Mouse (Mus musculus) neural tube, embryonic 13.5 days (tissue): ENCODE data around the gene Pax5. TPM values are rescaled to one million over a fixed set of nuclear protein-coding genes. Genes with fewer than 3 reads are reported as not detected.
A peak's percentile ranks its signal among the peaks of the same experiment; 100 is the strongest.

Source experiments
- ATAC-seq: fragments of 200-750 bp; cut with Nextera tagmentation; 2 replicates; pipeline ENCODE4 v1.8.0; 2017; ENCODE audit warnings: low read depth, mild to moderate bottlenecking, moderate TSS enrichment, moderate library complexity
- H3K27ac ChIP-seq: fragments of 300-500 bp; sonication (generic); replicated peaks from 2 replicates; pipeline ENCODE4 v1.5.1; 2015; ENCODE audit warnings: moderate library complexity, mild to moderate bottlenecking, inconsistent platforms
- H3K27me3 ChIP-seq: fragments of 300-500 bp; sonication (generic); 2 replicates; pipeline ENCODE4 v1.6.1; 2015; ENCODE audit warnings: mild to moderate bottlenecking, inconsistent platforms
- H3K36me3 ChIP-seq: fragments of 300-500 bp; sonication (generic); 2 replicates; pipeline ENCODE4 v1.6.1; 2015; ENCODE audit warnings: mild to moderate bottlenecking, inconsistent platforms
- H3K4me1 ChIP-seq: fragments of 300-500 bp; sonication (generic); replicated peaks from 2 replicates; pipeline ENCODE4 v1.6.1; 2015; ENCODE audit warnings: inconsistent platforms
- H3K4me2 ChIP-seq: fragments of 300-500 bp; sonication (generic); 2 replicates; pipeline ENCODE4 v1.6.1; 2015; ENCODE audit warnings: inconsistent platforms, mild to moderate bottlenecking, moderate library complexity
- H3K4me3 ChIP-seq: fragments of 300-500 bp; sonication (generic); 2 replicates; pipeline ENCODE4 v1.5.1; 2015; ENCODE audit warnings: mild to moderate bottlenecking, inconsistent platforms
- H3K9ac ChIP-seq: fragments of 300-500 bp; sonication (generic); 2 replicates; pipeline ENCODE4 v1.6.1; 2015; ENCODE audit warnings: moderate library complexity, mild to moderate bottlenecking, inconsistent platforms
- H3K9me3 ChIP-seq: fragments of 300-500 bp; sonication (generic); 2 replicates; pipeline ENCODE4 v1.6.1; 2016; ENCODE audit warnings: inconsistent platforms
- WGBS: fragments of 180-500 bp; shearing (Covaris S2); methylation state at CpG from one replicate; pipeline ENCODE4 v1.1.7; 2015; 5-methylcytosine and 5-hydroxymethylcytosine counted together
- polyA plus RNA-seq: library from polyadenylated mRNA; unstranded; fragments of >200 nt; fragmentation: Nextera tagmentation; extraction: Ambion mirVana; gene quantifications from 2 replicates; pipeline ENCODE4 v1.2.1, GENCODE M21; 2015

Gene Pax5
- polyA plus RNA-seq, 1 experiment from 2014 or later = 2.1 TPM

DNA sequence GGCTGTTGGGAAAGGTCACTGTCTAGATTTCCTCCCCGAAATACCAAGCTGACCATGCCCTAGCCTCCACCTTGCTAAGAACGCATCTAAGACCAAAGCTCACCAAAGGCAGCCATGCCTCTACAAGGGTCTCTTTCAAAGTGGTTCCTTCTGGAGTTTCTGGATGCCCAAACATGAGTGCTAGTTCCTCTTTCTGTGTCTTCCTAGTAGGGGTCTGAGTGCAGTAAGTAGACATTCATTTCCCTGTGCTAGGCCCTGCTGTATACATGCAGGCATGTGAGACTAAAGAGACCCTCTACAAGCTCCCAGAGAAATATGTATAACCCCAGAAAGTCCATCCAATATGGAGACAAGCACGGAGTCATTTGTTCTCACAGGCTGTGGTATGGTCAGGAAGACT, 97.9 kb downstream of the Pax5 start:
- H3K9ac ChIP-seq = no peak overlapping the region
- ATAC-seq = no peak
- no peak overlapping the region for H3K4me3 ChIP-seq
- H3K36me3 ChIP-seq = no peaks in the 10 kb centered on the region
- H3K27me3 ChIP-seq = no peaks in the 10 kb centered on the region
- no peak overlapping the region for H3K4me2 ChIP-seq
- no peaks in the 10 kb centered on the region for H3K4me1 ChIP-seq
- H3K27ac ChIP-seq = no peak overlapping the region
- H3K9me3 ChIP-seq = no peaks in the 10 kb centered on the region
- 82% methylated on average over 3 of the region's 3 CpGs for WGBS

GRCm38 (mm10) chr4:44605453-44605852, 104.8 kb downstream of the Pax5 start:
- Histone ChIP-seq H3K4me3 (no peak overlapping the region), H3K4me2 (no peak overlapping the region), H3K4me1 (peaks cover 11% of the 10 kb centered on the region), H3K36me3 (no peaks in the 10 kb centered on the region), H3K27me3 (no peaks in the 10 kb centered on the region), H3K9ac (no peak overlapping the region), H3K27ac (no peak overlapping the region), H3K9me3 (no peaks in the 10 kb centered on the region)
- no peak for ATAC-seq
- 85% methylated on average over 2 of the region's 2 CpGs for WGBS

DNA sequence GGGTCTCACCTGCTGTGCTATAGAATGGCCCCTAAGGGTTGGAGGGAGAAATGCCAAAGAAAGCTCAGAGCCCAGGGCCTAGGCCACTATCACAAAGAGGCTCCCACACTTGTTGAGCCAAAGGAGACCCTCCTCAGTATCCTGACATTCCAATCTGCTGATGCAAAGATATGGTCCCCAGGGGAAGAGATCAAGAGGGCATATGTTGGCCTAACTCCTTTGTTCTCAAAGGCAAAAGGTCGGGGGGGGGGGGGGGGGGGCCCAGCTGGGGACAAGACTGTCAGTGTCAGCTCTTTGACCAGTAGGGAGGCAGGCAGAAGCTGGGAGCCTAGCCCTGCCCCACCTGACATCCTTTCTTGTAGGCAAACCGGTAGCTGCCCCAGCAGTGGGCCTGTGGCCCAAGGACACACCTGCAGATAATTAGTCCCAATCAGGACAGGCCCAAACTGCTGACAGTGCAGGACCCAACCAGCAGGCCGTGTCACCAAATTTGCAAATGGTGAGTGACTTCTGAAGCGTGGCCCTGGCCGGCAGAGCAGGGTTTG, 108.0 kb downstream of the Pax5 start:
- no peaks in the 10 kb centered on the region for H3K9me3 ChIP-seq
- WGBS = 17% methylated on average over 5 of the region's 5 CpGs
- no peak overlapping the region for H3K27ac ChIP-seq
- H3K27me3 ChIP-seq = no peaks in the 10 kb centered on the region
- H3K4me3 ChIP-seq = no peak overlapping the region
- ATAC-seq = 0 out of 2 replicates have a peak, but pooled peaks have one; percentile 32
- H3K4me2 ChIP-seq = no peak overlapping the region
- H3K36me3 ChIP-seq = no peaks in the 10 kb centered on the region
- H3K4me1 ChIP-seq = peaks cover 19% of the 10 kb centered on the region
- no peak overlapping the region for H3K9ac ChIP-seq

GRCm38 (mm10) chr4:44601370-44601769, 108.9 kb downstream of the Pax5 start:
- H3K4me2 ChIP-seq = no peak overlapping the region
- H3K4me1 ChIP-seq = peaks cover 19% of the 10 kb centered on the region
- H3K27ac ChIP-seq = no peak overlapping the region
- no peak overlapping the region for H3K4me3 ChIP-seq
- 67% methylated on average over 8 of the region's 8 CpGs for WGBS
- no peaks in the 10 kb centered on the region for H3K27me3 ChIP-seq
- no peaks in the 10 kb centered on the region for H3K36me3 ChIP-seq
- H3K9me3 ChIP-seq = no peaks in the 10 kb centered on the region
- no peak for ATAC-seq
- H3K9ac ChIP-seq = no peak overlapping the region

DNA sequence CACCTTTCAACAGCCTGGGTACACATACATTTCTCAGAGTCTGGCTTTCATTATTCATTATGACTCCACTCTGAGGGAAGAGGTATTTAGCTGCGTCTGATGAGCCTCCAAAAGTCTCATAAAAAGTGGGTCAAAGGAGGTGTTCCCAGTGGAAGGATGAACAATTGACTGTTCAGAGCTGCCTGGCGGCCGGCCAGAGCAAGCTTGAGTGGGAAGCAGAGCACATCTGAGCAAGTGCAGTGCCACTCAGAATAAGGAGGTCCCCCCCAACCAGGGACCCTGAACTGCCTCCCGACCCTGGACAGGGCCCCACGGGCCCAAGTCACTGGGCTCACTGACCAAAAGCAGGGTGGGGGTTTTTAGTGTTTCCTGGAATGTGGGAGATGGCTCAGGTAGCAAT, 109.4 kb downstream of the Pax5 start:
- Histone ChIP-seq H3K4me1 (peaks cover 19% of the 10 kb centered on the region), H3K27me3 (no peaks in the 10 kb centered on the region), H3K9ac (no peak overlapping the region), H3K4me3 (no peak overlapping the region), H3K9me3 (no peaks in the 10 kb centered on the region), H3K27ac (0 out of 2 replicates have a peak overlapping the region, but pooled peaks have one; percentile 23), H3K36me3 (no peaks in the 10 kb centered on the region), H3K4me2 (no peak overlapping the region)
- WGBS = 33% methylated on average over 5 of the region's 5 CpGs
- ATAC-seq = peak; percentile 75

DNA sequence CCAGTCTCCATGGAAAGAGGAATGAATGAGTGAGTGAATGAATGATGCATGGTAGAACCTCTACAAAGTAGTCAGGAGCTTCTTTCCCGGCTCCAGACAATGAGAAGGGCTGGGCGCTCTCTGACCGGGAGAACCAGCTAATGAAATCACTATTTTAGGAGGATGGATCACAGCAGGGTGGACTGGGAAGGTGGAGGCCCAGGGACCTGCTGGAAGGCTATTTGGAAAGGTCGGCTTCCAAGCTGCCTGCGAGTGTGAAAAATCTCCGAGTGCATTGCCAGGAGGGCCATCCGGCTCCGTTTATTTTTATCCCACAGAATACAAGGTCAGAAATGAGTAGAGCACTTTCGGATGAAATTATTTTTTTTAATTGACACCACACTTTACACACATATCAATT, 112.3 kb downstream of the Pax5 start:
- Histone ChIP-seq H3K27me3 (no peaks in the 10 kb centered on the region), H3K4me1 (peaks cover 19% of the 10 kb centered on the region), H3K36me3 (no peaks in the 10 kb centered on the region), H3K4me3 (no peak overlapping the region), H3K4me2 (no peak overlapping the region), H3K9me3 (no peaks in the 10 kb centered on the region), H3K9ac (no peak overlapping the region), H3K27ac (no peak overlapping the region)
- ATAC-seq = no peak
- WGBS = 74% methylated on average over 9 of the region's 9 CpGs

GRCm38 (mm10) chr4:44593091-44593490, 117.2 kb downstream of the Pax5 start:
- H3K4me2 ChIP-seq = no peak overlapping the region
- H3K9ac ChIP-seq = no peak overlapping the region
- no peak overlapping the region for H3K27ac ChIP-seq
- H3K36me3 ChIP-seq = no peaks in the 10 kb centered on the region
- no peak for ATAC-seq
- no peaks in the 10 kb centered on the region for H3K27me3 ChIP-seq
- WGBS = 95% methylated on average over 2 of the region's 2 CpGs
- H3K9me3 ChIP-seq = no peaks in the 10 kb centered on the region
- peaks cover 14% of the 10 kb centered on the region; the same call in 1 of the 2 replicates for H3K4me1 ChIP-seq
- no peak overlapping the region for H3K4me3 ChIP-seq

- ATAC-seq = no peak
- H3K9ac ChIP-seq = no peak overlapping the region
- 0 out of 2 replicates have a peak, but pooled peaks cover 5% of the 10 kb centered on the region for H3K27me3 ChIP-seq
- peaks cover 17% of the 10 kb centered on the region; the same call in 1 of the 2 replicates for H3K4me1 ChIP-seq
- no peaks in the 10 kb centered on the region for H3K36me3 ChIP-seq
- 82% methylated on average over 4 of the region's 4 CpGs for WGBS
- H3K27ac ChIP-seq = no peak overlapping the region
- no peak overlapping the region for H3K4me3 ChIP-seq
- H3K4me2 ChIP-seq = no peak overlapping the region
- no peaks in the 10 kb centered on the region for H3K9me3 ChIP-seq
These were observed 127.6 kb downstream of the Pax5 start for GRCm38 (mm10) chr4:44582687-44583086.

- Histone ChIP-seq H3K36me3 (no peaks in the 10 kb centered on the region), H3K27me3 (0 out of 2 replicates have a peak, but pooled peaks cover 5% of the 10 kb centered on the region), H3K9ac (no peak overlapping the region), H3K27ac (no peak overlapping the region), H3K4me1 (peaks cover 5% of the 10 kb centered on the region; the same call in 1 of the 2 replicates), H3K4me2 (no peak overlapping the region), H3K9me3 (no peaks in the 10 kb centered on the region), H3K4me3 (no peak overlapping the region)
- no peak for ATAC-seq
- 48% methylated on average over 5 of the region's 5 CpGs for WGBS
These were observed 131.7 kb downstream of the Pax5 start for GRCm38 (mm10) chr4:44578591-44578990.

DNA sequence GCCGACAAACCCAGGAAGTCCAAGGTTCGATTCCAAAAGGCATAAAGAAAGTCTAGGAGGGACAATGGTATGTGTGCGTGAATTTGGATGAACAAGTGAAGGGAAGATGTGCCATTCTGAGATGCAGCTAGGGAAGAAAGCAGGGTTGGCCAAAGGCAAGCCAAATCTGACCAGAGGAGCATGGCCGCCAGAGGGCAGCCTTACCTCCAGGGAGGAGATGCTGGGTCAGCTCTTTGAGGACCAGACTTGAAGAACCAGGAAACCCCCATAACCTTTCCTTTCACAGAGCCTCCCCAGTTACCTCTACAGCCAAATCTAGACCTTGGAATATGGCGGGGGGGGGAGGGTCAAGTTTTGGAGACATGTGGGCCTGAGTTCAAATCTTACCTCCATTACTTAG, 133.0 kb downstream of the Pax5 start:
- no peaks in the 10 kb centered on the region for H3K9me3 ChIP-seq
- no peaks in the 10 kb centered on the region for H3K36me3 ChIP-seq
- no peak overlapping the region for H3K27ac ChIP-seq
- WGBS = 40% methylated on average over 5 of the region's 5 CpGs
- H3K9ac ChIP-seq = no peak overlapping the region
- H3K4me3 ChIP-seq = no peak overlapping the region
- ATAC-seq = no peak
- peaks cover 5% of the 10 kb centered on the region; the same call in 1 of the 2 replicates for H3K4me1 ChIP-seq
- H3K27me3 ChIP-seq = 0 out of 2 replicates have a peak, but pooled peaks cover under 1% of the 10 kb centered on the region
- H3K4me2 ChIP-seq = no peak overlapping the region

- no peaks in the 10 kb centered on the region for H3K9me3 ChIP-seq
- H3K27ac ChIP-seq = no peak overlapping the region
- WGBS = 27% methylated on average over 5 of the region's 5 CpGs
- peaks cover 5% of the 10 kb centered on the region; the same call in 1 of the 2 replicates for H3K4me1 ChIP-seq
- H3K4me3 ChIP-seq = no peak overlapping the region
- no peak overlapping the region for H3K4me2 ChIP-seq
- no peaks in the 10 kb centered on the region for H3K27me3 ChIP-seq
- H3K36me3 ChIP-seq = no peaks in the 10 kb centered on the region
- no peak overlapping the region for H3K9ac ChIP-seq
- ATAC-seq = no peak
These were observed 133.5 kb downstream of the Pax5 start for GRCm38 (mm10) chr4:44576786-44577185.

- no peak for ATAC-seq
- H3K4me3 ChIP-seq = no peak overlapping the region
- no peak overlapping the region for H3K9ac ChIP-seq
- H3K27me3 ChIP-seq = 0 out of 2 replicates have a peak, but pooled peaks cover 3% of the 10 kb centered on the region
- no peak overlapping the region for H3K4me2 ChIP-seq
- H3K27ac ChIP-seq = no peak overlapping the region
- no peaks in the 10 kb centered on the region for H3K36me3 ChIP-seq
- H3K9me3 ChIP-seq = no peaks in the 10 kb centered on the region
- WGBS = 69% methylated on average over 5 of the region's 5 CpGs
- H3K4me1 ChIP-seq = peaks cover 5% of the 10 kb centered on the region; the same call in 1 of the 2 replicates
These were observed 137.3 kb downstream of the Pax5 start for GRCm38 (mm10) chr4:44573017-44573416.

- H3K9me3 ChIP-seq = no peaks in the 10 kb centered on the region
- H3K4me1 ChIP-seq = peaks cover 5% of the 10 kb centered on the region; the same call in 1 of the 2 replicates
- no peaks in the 10 kb centered on the region for H3K36me3 ChIP-seq
- no peak for ATAC-seq
- whole genome bisulfite sequencing = 56% methylated on average over 5 of the region's 5 CpGs
- H3K4me3 ChIP-seq = no peak overlapping the region
- peaks cover 5% of the 10 kb centered on the region; the same call in 1 of the 2 replicates for H3K27me3 ChIP-seq
- H3K9ac ChIP-seq = no peak overlapping the region
- H3K27ac ChIP-seq = no peak overlapping the region
- H3K4me2 ChIP-seq = no peak overlapping the region
These were observed 137.9 kb downstream of the Pax5 start for GRCm38 (mm10) chr4:44572373-44572772.
